Mouse (Mus musculus) heart, adult 2 months (tissue): ENCODE measurements around the gene Ppa1.

Experiments
- CTCF ChIP-seq: fragments of 200-600 bp; IDR thresholded peaks from 2 replicates; pipeline ENCODE4 v1.8.1; 2022; ENCODE audit warnings: antibody characterized with exemption, mild to moderate bottlenecking, moderate library complexity
- POLR2A ChIP-seq: fragments of 200-500 bp; IDR thresholded peaks from 2 replicates; pipeline ENCODE4 v1.6.1; 2011; ENCODE audit warnings: mild to moderate bottlenecking, low read depth, low read length, control low read depth; ENCODE audit not compliant: insufficient read depth

DNA sequence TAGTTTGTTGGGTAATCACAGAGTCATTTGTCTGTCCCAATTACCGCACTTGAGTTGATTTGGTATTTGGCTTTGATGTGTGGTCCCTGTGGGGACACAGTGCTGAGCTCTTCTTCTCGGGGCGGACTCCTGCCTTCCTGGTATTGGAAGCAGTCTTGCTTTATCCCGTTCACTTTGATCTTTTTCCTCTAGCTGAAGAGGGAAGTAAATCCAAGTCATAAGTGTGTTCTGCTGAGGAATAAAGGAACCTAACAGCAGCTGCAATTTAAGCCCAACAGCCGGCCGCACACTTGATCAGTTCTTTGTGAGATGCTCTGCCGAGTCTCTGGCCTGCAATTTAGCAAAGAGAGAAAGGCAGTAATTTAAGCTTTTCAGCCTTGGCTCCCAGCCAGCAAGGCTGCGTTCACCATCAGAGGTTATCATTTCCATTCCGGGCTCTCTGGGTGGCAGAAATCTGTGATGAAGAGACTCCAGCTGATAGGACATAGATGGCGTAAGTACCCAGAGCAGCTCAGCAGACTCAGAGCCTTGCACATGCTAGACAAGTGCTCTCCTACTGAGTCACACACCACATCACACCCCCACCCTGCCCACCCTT is 14.1 kb downstream of the Ppa1 start:
- TF ChIP-seq CTCF (no peak), POLR2A (no peak)
